Mouse (Mus musculus): ENCODE data around the gene Otulin.

Gene Otulin

GRCm38 (mm10) chr15:27506127-27506886 is 124.2 kb downstream of the Otulin start:
- no peak for DNase-seq (ENCODE audit: extremely low spot score, low spot score)

- no peak for DNase-seq (ENCODE audit: extremely low spot score, low spot score)
Measured at GRCm38 (mm10) chr15:27503801-27504730, 126.4 kb downstream of the Otulin start.

- DNase-seq (ENCODE audit: extremely low spot score, low spot score): no peak
Measured at GRCm38 (mm10) chr15:27503221-27503620, 127.3 kb downstream of the Otulin start.

GRCm38 (mm10) chr15:27502338-27502737 is 128.2 kb downstream of the Otulin start:
- DNase-seq (ENCODE audit: extremely low spot score, low spot score): no peak

- DNase-seq (ENCODE audit: extremely low spot score, low spot score): no peak
Measured at GRCm38 (mm10) chr15:27500390-27500789, 130.1 kb downstream of the Otulin start.

- no peak for DNase-seq (ENCODE audit: extremely low spot score, low spot score)
Measured at GRCm38 (mm10) chr15:27498078-27498477, 132.4 kb downstream of the Otulin start.

GRCm38 (mm10) chr15:27497300-27497997 is 133.0 kb downstream of the Otulin start:
- DNase-seq (ENCODE audit: extremely low spot score, low spot score): peak; percentile 30

- DNase-seq (ENCODE audit: extremely low spot score, low spot score): no peak
Measured at GRCm38 (mm10) chr15:27496596-27497299, 133.7 kb downstream of the Otulin start.

GRCm38 (mm10) chr15:27495981-27496401 is 134.5 kb downstream of the Otulin start:
- peak; percentile 28 for DNase-seq (ENCODE audit: extremely low spot score, low spot score)

GRCm38 (mm10) chr15:27493516-27493915 is 137.0 kb downstream of the Otulin start:
- DNase-seq (ENCODE audit: extremely low spot score, low spot score): no peak

GRCm38 (mm10) chr15:27492734-27493133 is 137.8 kb downstream of the Otulin start:
- DNase-seq (ENCODE audit: extremely low spot score, low spot score): no peak

Data from neural tube, embryonic 10.5 days (tissue).